Mouse (Mus musculus): ENCODE measurements at regions not wholly inside any gene's neighbourhood (a gene's known extent, or its start where the extent isn't known, plus 50 kb on each side); places are given as distances from the start of the nearest gene placed in this dataset.

DNA sequence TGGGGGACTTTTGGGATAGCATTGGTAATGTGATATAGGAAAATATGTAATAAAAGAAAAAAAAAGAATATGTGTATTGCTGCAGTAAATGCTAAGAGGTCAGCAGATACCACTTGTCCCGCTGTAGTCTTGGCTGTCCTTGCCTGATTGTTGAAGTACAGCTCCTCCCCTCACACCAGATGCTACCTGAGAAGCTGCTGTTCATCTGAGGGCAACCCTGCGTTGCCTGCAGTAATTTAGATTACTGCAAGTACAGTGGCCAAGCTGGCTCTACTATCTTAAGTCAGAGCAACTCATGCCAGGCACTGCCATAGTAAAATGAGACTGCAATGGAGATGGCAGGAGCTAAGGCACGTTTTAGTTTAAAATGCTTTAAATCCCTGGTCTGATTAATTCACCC is 75.7 kb upstream of the Mbnl1 start:
- TF ChIP-seq CTCF (IDR thresholded peaks at IDR 0.05; ENCODE audit: insufficient read depth, low read length) (no peak), POLR2A (IDR thresholded peaks at IDR 0.05; ENCODE audit: borderline replicate concordance, extremely low read depth, low read depth, low read length) (no peak)

Data from lung, adult 2 months (tissue).